In genomic region chr8:125066913-125067595, GRCm38 (mm10) we compare ENCODE assay signal across 9 mouse cellular contexts. TPM values are rescaled to one million over a fixed set of nuclear protein-coding genes. Genes with fewer than 3 reads are reported as not detected.
A peak's percentile ranks its signal among the peaks of the same experiment; 100 is the strongest.
DNase-seq lines count a peak whose midpoint lies in the region; ATAC-seq and TF ChIP-seq lines count a peak whose summit lies in the region.
"Had no signal": no experiment of that assay in that cellular context is flagged by ENCODE, and none has a peak within 500 bp of the region (broad histone marks: within the 10 kb centered on the region; RNA-seq: fewer than 3 reads in every experiment).

No protein-coding gene starts in this region.

- intact Hi-C loops in heart, postnatal 14 days (cut with DNase I) = loop anchor here (1.0 to 5.0 kb wide), 2 partner anchors 97 to 805 kb away; no protein-coding TSS in a partner anchor

- H3K27me3 ChIP-seq in ES-Bruce4 (ENCODE audit: control insufficient read depth, insufficient read depth, low read length, poor library complexity, severe bottlenecking) = no peaks in the 10 kb centered on the region
- no peaks in the 10 kb centered on the region for H3K27me3 ChIP-seq in forebrain, embryonic 15.5 days
- H3K27me3 ChIP-seq in liver, embryonic 15.5 days = no peaks in the 10 kb centered on the region
- H3K27me3 ChIP-seq in neural tube, embryonic 11.5 days (ENCODE audit: control insufficient read depth, insufficient read depth, low read length) = no peaks in the 10 kb centered on the region

- H3K4me2 ChIP-seq in forebrain, embryonic 15.5 days (replicated peaks) = no peak overlapping the region
- peak overlapping the region; percentile 47 for H3K4me2 ChIP-seq in liver, embryonic 15.5 days
- no peak overlapping the region for H3K4me2 ChIP-seq in neural tube, embryonic 11.5 days (ENCODE audit: low read depth)

- peak; percentile 72 for ATAC-seq in forebrain, embryonic 15.5 days (replicated peaks)
- peak; percentile 34; the same call in 1 of the 2 replicates for ATAC-seq in liver, embryonic 15.5 days (ENCODE audit: insufficient read depth)
- no peak for ATAC-seq in neural tube, embryonic 11.5 days (ENCODE audit: insufficient read depth, low FRiP score, low TSS enrichment)

- 32% methylated on average over 12 of the region's 12 CpGs for WGBS in forebrain, embryonic 15.5 days
- WGBS in liver, embryonic 15.5 days (ENCODE audit: insufficient replicate concordance) = 6% methylated on average over 12 of the region's 12 CpGs
- 47% methylated on average over 12 of the region's 12 CpGs for WGBS in neural tube, embryonic 11.5 days

- no peak for TF ChIP-seq POLR2A in ES-Bruce4 (IDR thresholded peaks at IDR 0.05; ENCODE audit: insufficient read depth, low read length)

- H3K36me3 ChIP-seq in ES-Bruce4 (ENCODE audit: control insufficient read depth, insufficient read depth, low read length, poor library complexity, severe bottlenecking) = no peaks in the 10 kb centered on the region
- no peaks in the 10 kb centered on the region for H3K36me3 ChIP-seq in forebrain, embryonic 15.5 days
- no peaks in the 10 kb centered on the region for H3K36me3 ChIP-seq in liver, embryonic 15.5 days (replicated peaks)
- H3K36me3 ChIP-seq in neural tube, embryonic 11.5 days (ENCODE audit: control insufficient read depth, insufficient read depth, low read length) = no peaks in the 10 kb centered on the region

- no peak overlapping the region for H3K4me3 ChIP-seq in ES-Bruce4 (ENCODE audit: low read depth, low read length)
- no peak overlapping the region for H3K4me3 ChIP-seq in forebrain, embryonic 15.5 days
- no peak overlapping the region for H3K4me3 ChIP-seq in liver, embryonic 15.5 days (replicated peaks)
- no peak overlapping the region for H3K4me3 ChIP-seq in neural tube, embryonic 11.5 days (ENCODE audit: low read depth, low read length)
- H3K4me3 ChIP-seq: erythroblast, embryonic 14.5 days had no signal

- peak; percentile 65 for DNase-seq in c-Kit-positive CD71-negative TER-119-negative erythroid progenitor cells, embryonic 14.5 days (ENCODE audit: low read depth)
- peak; percentile 78 to 82 for DNase-seq in heart, postnatal 14 days
- DNase-seq in kidney, postnatal 4 days = peak; percentile 63 to 75
- DNase-seq in neural tube, embryonic 11.5 days (ENCODE audit: low spot score) = peak; percentile 62
- DNase-seq in thymus, adult 18-20 months = peak; percentile 49 to 75

- no peak for TF ChIP-seq EP300 in ES-Bruce4 (IDR thresholded peaks at IDR 0.05; ENCODE audit: insufficient read depth, low read depth, low read length)

- H3K9ac ChIP-seq in ES-Bruce4 (ENCODE audit: low read depth, poor library complexity, severe bottlenecking) = no peak overlapping the region
- no peak overlapping the region for H3K9ac ChIP-seq in forebrain, embryonic 15.5 days (replicated peaks)
- no peak overlapping the region for H3K9ac ChIP-seq in liver, embryonic 15.5 days
- H3K9ac ChIP-seq in neural tube, embryonic 11.5 days (ENCODE audit: low read length) = no peak overlapping the region

- H3K4me1 ChIP-seq in ES-Bruce4 (ENCODE audit: control insufficient read depth, insufficient read depth, low read length) = no peaks in the 10 kb centered on the region
- H3K4me1 ChIP-seq in forebrain, embryonic 15.5 days = peaks cover 14% of the 10 kb centered on the region; the same call in 1 of the 2 replicates
- H3K4me1 ChIP-seq in liver, embryonic 15.5 days (replicated peaks) = 0 out of 2 replicates have a peak, but pooled peaks cover 3% of the 10 kb centered on the region
- H3K4me1 ChIP-seq in neural tube, embryonic 11.5 days (ENCODE audit: control insufficient read depth, insufficient read depth, low read length) = no peaks in the 10 kb centered on the region

- TF ChIP-seq CTCF in ES-Bruce4 (IDR thresholded peaks at IDR 0.05; ENCODE audit: low read depth, low read length) = peak; percentile 24

- H3K27ac ChIP-seq in ES-Bruce4 (ENCODE audit: insufficient read depth, low read length) = no peak overlapping the region
- peak overlapping the region; percentile 67 for H3K27ac ChIP-seq in forebrain, embryonic 15.5 days (replicated peaks)
- H3K27ac ChIP-seq in liver, embryonic 15.5 days (replicated peaks) = peak overlapping the region; percentile 45
- no peak overlapping the region for H3K27ac ChIP-seq in neural tube, embryonic 11.5 days (ENCODE audit: low read depth, low read length)

- no peaks in the 10 kb centered on the region for H3K9me3 ChIP-seq in ES-Bruce4 (replicated peaks; ENCODE audit: control insufficient read depth, insufficient read depth, low read length, poor library complexity, severe bottlenecking)
- H3K9me3 ChIP-seq in forebrain, embryonic 15.5 days = no peaks in the 10 kb centered on the region
- H3K9me3 ChIP-seq in liver, embryonic 15.5 days (replicated peaks) = no peaks in the 10 kb centered on the region
- no peaks in the 10 kb centered on the region for H3K9me3 ChIP-seq in neural tube, embryonic 11.5 days (ENCODE audit: control insufficient read depth, low read length)

RNA-seq across cellular contexts. Expression of gene Disc1, which starts 13.1 kb away (rescaled TPM):
- polyA plus RNA-seq in ES-Bruce4 (2011; ENCODE audit: insufficient read depth, insufficient read length, low read depth, missing spikeins) = 1.2 TPM in 1 of 2 replicates, not detected in the other
- 1.2 TPM in 2 replicates for polyA plus RNA-seq in forebrain, embryonic 15.5 days (2015; fragmentation: Nextera tagmentation; extraction: Ambion mirVana)
- 1 to 10 TPM; 3.1 to 3.9 TPM for total RNA-seq in heart, postnatal 14 days (2021)
- polyA plus RNA-seq in liver, embryonic 15.5 days (2015; fragmentation: Nextera tagmentation; extraction: Ambion mirVana) = 0.26 and 0.30 TPM in 2 replicates
- 0.94 and 1.2 TPM in 2 replicates for polyA plus RNA-seq in neural tube, embryonic 11.5 days (2014; fragmentation: Nextera tagmentation; extraction: Ambion mirVana)
- polyA plus RNA-seq: erythroblast, embryonic 14.5 days had no signal

RNA-seq across cellular contexts. Expression of gene Tsnax, which starts 54.3 kb away (rescaled TPM):
- 48.9 and 51.2 TPM in 2 replicates for polyA plus RNA-seq in ES-Bruce4 (2011; ENCODE audit: insufficient read depth, insufficient read length, low read depth, missing spikeins)
- 148 and 159 TPM in 2 replicates for polyA plus RNA-seq in forebrain, embryonic 15.5 days (2015; fragmentation: Nextera tagmentation; extraction: Ambion mirVana)
- 10 to 100 TPM; 74.0 to 74.1 TPM for total RNA-seq in heart, postnatal 14 days (2021)
- 36.0 and 37.4 TPM in 2 replicates for polyA plus RNA-seq in liver, embryonic 15.5 days (2015; fragmentation: Nextera tagmentation; extraction: Ambion mirVana)
- polyA plus RNA-seq in neural tube, embryonic 11.5 days (2014; fragmentation: Nextera tagmentation; extraction: Ambion mirVana) = 147 and 155 TPM in 2 replicates

Comparison
In these comparisons a context has a peak if more than half of its experiments do, and no peak if none do; other contexts are left out.
1. H3K27ac ChIP-seq: peak in forebrain, embryonic 15.5 days (single experiment) and liver, embryonic 15.5 days (single experiment); none in ES-Bruce4 (single experiment) and neural tube, embryonic 11.5 days (single experiment).
2. Peak in every context shown above with its lines, with median percentiles within 50 percentile points of each other: DNase-seq.